Comparison of ENCODE assay signal across 10 mouse cellular contexts in the genomic region with DNA sequence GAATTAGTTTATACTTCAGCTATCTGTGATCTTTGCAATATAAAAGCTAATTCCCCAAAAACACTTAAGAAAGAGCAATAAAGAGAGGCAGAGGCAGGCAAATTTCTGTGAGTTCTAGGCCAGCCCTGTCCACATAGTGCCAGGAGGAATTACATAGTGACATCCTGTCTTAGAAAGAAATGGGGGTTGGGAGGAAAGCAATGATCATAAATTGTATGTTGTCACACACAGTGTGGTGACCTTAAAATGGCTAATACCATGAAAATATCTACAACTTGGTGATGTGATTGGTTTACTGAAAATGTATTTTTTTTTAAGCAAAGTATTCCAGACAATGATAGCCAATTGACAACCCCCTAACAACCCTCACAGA. TPM values are rescaled to one million over a fixed set of nuclear protein-coding genes. Genes with fewer than 3 reads are reported as not detected.
A peak's percentile ranks its signal among the peaks of the same experiment; 100 is the strongest.
DNase-seq lines count a peak whose midpoint lies in the region; ATAC-seq and TF ChIP-seq lines count a peak whose summit lies in the region.
"Had no signal": no experiment of that assay in that cellular context is flagged by ENCODE, and none has a peak within 500 bp of the region (broad histone marks: within the 10 kb centered on the region; RNA-seq: fewer than 3 reads in every experiment).

No protein-coding gene starts in this region.

- no peak overlapping the region for H3K4me3 ChIP-seq in kidney, adult 2 months (ENCODE audit: insufficient read depth, low read depth, low read length)
- H3K4me3 ChIP-seq in bone marrow macrophage, adult 2 months (ENCODE audit: insufficient read depth, low read length) = peak overlapping the region; percentile 39; the same call in 1 of the 2 replicates
- H3K4me3 ChIP-seq in embryonic facial prominence, embryonic 13.5 days = no peak overlapping the region
- no peak overlapping the region for H3K4me3 ChIP-seq in liver, embryonic 13.5 days (replicated peaks)
- H3K4me3 ChIP-seq: midbrain, embryonic 12.5 days had no signal

- TF ChIP-seq POLR2A in kidney, adult 2 months (IDR thresholded peaks at IDR 0.05; ENCODE audit: low read depth, low read length) = no peak
- TF ChIP-seq POLR2A in bone marrow macrophage, adult 2 months (IDR thresholded peaks at IDR 0.05; ENCODE audit: borderline replicate concordance, low read depth, low read length) = no peak

- H3K27ac ChIP-seq in kidney, adult 2 months (ENCODE audit: insufficient read depth, low read depth, low read length) = peak overlapping the region; percentile 93
- peak overlapping the region; percentile 61; the same call in 1 of the 2 replicates for H3K27ac ChIP-seq in bone marrow macrophage, adult 2 months (ENCODE audit: insufficient read depth, low read depth, low read length)
- H3K27ac ChIP-seq in embryonic facial prominence, embryonic 13.5 days = peak overlapping the region; percentile 90
- H3K27ac ChIP-seq in liver, embryonic 13.5 days = peak overlapping the region; percentile 54; the same call in 1 of the 2 replicates

- DNase-seq in kidney, adult 2 months = no peak
- no peak for DNase-seq in kidney, postnatal 25 days
- DNase-seq in liver, embryonic 13.5 days = no peak
- DNase-seq in frontal cortex, adult 2 months (ENCODE audit: extremely low spot score in 1 of 2, low spot score in 1 of 2) = no peak
- DNase-seq in Muller cell, postnatal 12 days (ENCODE audit: inconsistent ontology term) = no peak
- DNase-seq: right cerebral cortex, postnatal 25 days; thymus, postnatal 36 days had no signal

- no peak for ATAC-seq in embryonic facial prominence, embryonic 13.5 days (ENCODE audit: insufficient number of reproducible peaks, insufficient read depth, low FRiP score, low TSS enrichment, low read depth)
- no peak for ATAC-seq in liver, embryonic 13.5 days (ENCODE audit: low read depth)

- 0 out of 2 replicates have a peak overlapping the region, but pooled peaks have one; percentile 41 for H3K4me2 ChIP-seq in embryonic facial prominence, embryonic 13.5 days
- peak overlapping the region; percentile 45; the same call in 1 of the 2 replicates for H3K4me2 ChIP-seq in liver, embryonic 13.5 days
- H3K4me2 ChIP-seq: midbrain, embryonic 12.5 days had no signal

- no peaks in the 10 kb centered on the region for H3K36me3 ChIP-seq in kidney, adult 2 months (ENCODE audit: control insufficient read depth, insufficient read depth, low read length)
- no peaks in the 10 kb centered on the region for H3K36me3 ChIP-seq in embryonic facial prominence, embryonic 13.5 days
- no peaks in the 10 kb centered on the region for H3K36me3 ChIP-seq in liver, embryonic 13.5 days
- H3K36me3 ChIP-seq: midbrain, embryonic 12.5 days had no signal

- no peaks in the 10 kb centered on the region for H3K27me3 ChIP-seq in kidney, adult 2 months (replicated peaks; ENCODE audit: control insufficient read depth, insufficient read depth, low read length)
- no peaks in the 10 kb centered on the region for H3K27me3 ChIP-seq in embryonic facial prominence, embryonic 13.5 days
- H3K27me3 ChIP-seq in liver, embryonic 13.5 days = no peaks in the 10 kb centered on the region
- H3K27me3 ChIP-seq: midbrain, embryonic 12.5 days had no signal

- H3K9ac ChIP-seq in embryonic facial prominence, embryonic 13.5 days = no peak overlapping the region
- 0 out of 2 replicates have a peak overlapping the region, but pooled peaks have one; percentile 22 for H3K9ac ChIP-seq in liver, embryonic 13.5 days
- H3K9ac ChIP-seq: midbrain, embryonic 12.5 days had no signal

- H3K4me1 ChIP-seq in kidney, adult 2 months (ENCODE audit: control insufficient read depth, insufficient read depth, low read length) = peaks cover 31% of the 10 kb centered on the region
- peaks cover 23% of the 10 kb centered on the region for H3K4me1 ChIP-seq in bone marrow macrophage, adult 2 months (ENCODE audit: control insufficient read depth, insufficient read depth, low read length)
- peaks cover 35% of the 10 kb centered on the region for H3K4me1 ChIP-seq in embryonic facial prominence, embryonic 13.5 days
- H3K4me1 ChIP-seq in liver, embryonic 13.5 days (replicated peaks) = peaks cover 46% of the 10 kb centered on the region

- no peak for TF ChIP-seq CTCF in kidney, adult 2 months (conservative IDR thresholded peaks at IDR 0.05; ENCODE audit: insufficient read depth, insufficient read length, low read depth, low read length)
- TF ChIP-seq CTCF in bone marrow macrophage, adult 2 months (IDR thresholded peaks at IDR 0.05; ENCODE audit: low read depth, low read length) = no peak

- H3K9me3 ChIP-seq in embryonic facial prominence, embryonic 13.5 days = no peaks in the 10 kb centered on the region
- H3K9me3 ChIP-seq in liver, embryonic 13.5 days (replicated peaks) = no peaks in the 10 kb centered on the region
- H3K9me3 ChIP-seq: midbrain, embryonic 12.5 days had no signal

RNA-seq across cellular contexts. Expression of a gene that starts 41.6 kb away (rescaled TPM):
- 15.1 and 15.3 TPM in 2 replicates for polyA plus RNA-seq in kidney, adult 2 months (2012; rRNA removed)
- 16.6 and 20.3 TPM in 2 replicates for polyA plus RNA-seq in bone marrow macrophage, adult 2 months (2012; ENCODE audit: insufficient read depth, insufficient read length, missing spikeins)
- 27.9 and 31.4 TPM in 2 replicates for polyA plus RNA-seq in embryonic facial prominence, embryonic 13.5 days (2015; fragmentation: Nextera tagmentation; extraction: Ambion mirVana)
- polyA plus RNA-seq in liver, embryonic 13.5 days (2015; fragmentation: Nextera tagmentation; extraction: Ambion mirVana) = 12.4 and 14.5 TPM in 2 replicates
- polyA plus RNA-seq in frontal cortex, adult 2 months (2012; rRNA removed) = 18.9 and 19.1 TPM in 2 replicates

RNA-seq across cellular contexts. Expression of a gene that starts 46.3 kb away (rescaled TPM):
- polyA plus RNA-seq in kidney, adult 2 months (2012; rRNA removed) = 165 and 166 TPM in 2 replicates
- 177 and 185 TPM in 2 replicates for polyA plus RNA-seq in bone marrow macrophage, adult 2 months (2012; ENCODE audit: insufficient read depth, insufficient read length, missing spikeins)
- polyA plus RNA-seq in embryonic facial prominence, embryonic 13.5 days (2015; fragmentation: Nextera tagmentation; extraction: Ambion mirVana) = 270 and 423 TPM in 2 replicates
- polyA plus RNA-seq in liver, embryonic 13.5 days (2015; fragmentation: Nextera tagmentation; extraction: Ambion mirVana) = 327 and 339 TPM in 2 replicates
- 169 and 180 TPM in 2 replicates for polyA plus RNA-seq in frontal cortex, adult 2 months (2012; rRNA removed)

RNA-seq across cellular contexts. Expression of a gene that starts 53.3 kb away (rescaled TPM):
- polyA plus RNA-seq in kidney, adult 2 months (2012; rRNA removed) = 2.9 and 6.7 TPM in 2 replicates
- not detected in 2 replicates for polyA plus RNA-seq in bone marrow macrophage, adult 2 months (2012; ENCODE audit: insufficient read depth, insufficient read length, missing spikeins)
- not detected in 2 replicates for polyA plus RNA-seq in embryonic facial prominence, embryonic 13.5 days (2015; fragmentation: Nextera tagmentation; extraction: Ambion mirVana)
- polyA plus RNA-seq in liver, embryonic 13.5 days (2015; fragmentation: Nextera tagmentation; extraction: Ambion mirVana) = not detected in 2 replicates
- 0.82 and 1.1 TPM in 2 replicates for polyA plus RNA-seq in frontal cortex, adult 2 months (2012; rRNA removed)
